Mouse (Mus musculus) embryo, embryonic 10 days (tissue): ENCODE measurements around the gene H1fnt.

Source experiments
- DNase-seq: peaks from one replicate; pipeline ENCODE4 v3.0.0-alpha.2; 2015; ENCODE audit warnings: low spot score

H1fnt gene

DNA sequence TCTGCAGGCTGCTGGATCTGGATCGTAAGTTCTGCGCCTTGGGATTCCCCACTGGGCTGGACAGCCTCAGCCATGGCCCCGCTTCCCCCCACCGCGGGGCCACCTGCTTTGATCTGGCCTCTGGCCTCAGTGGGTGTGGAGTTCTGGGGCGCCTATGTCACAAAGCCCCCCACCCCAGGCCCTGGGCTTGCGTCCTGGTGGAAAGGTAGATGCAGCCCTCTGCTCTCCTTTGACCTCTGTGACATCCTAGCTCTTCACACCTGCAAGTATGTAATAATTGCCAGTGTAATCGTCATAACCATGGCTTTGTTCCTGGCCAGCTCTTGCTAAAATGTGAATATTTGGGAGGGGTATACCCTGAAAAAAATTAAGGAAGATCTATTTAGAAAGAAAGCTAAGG lies at the start of gene H1fnt:
Gene H1fnt, minus strand, starts transcription at position 101 of the 400 bp plus-strand sequence.
- no peak for DNase-seq

- DNase-seq, result peak; percentile 23
These were observed 38.8 kb upstream of the H1fnt start, which contains the start of gene Zfp641 for GRCm38 (mm10) chr15:98295628-98296551. Gene Zfp641 (minus strand): TSS chr15:98296161.

- DNase-seq, result no peak
These were observed 36.6 kb upstream of the H1fnt start for GRCm38 (mm10) chr15:98293651-98294050.

GRCm38 (mm10) chr15:98288566-98288965 lies 31.5 kb upstream of the H1fnt start:
- no peak for DNase-seq

DNA sequence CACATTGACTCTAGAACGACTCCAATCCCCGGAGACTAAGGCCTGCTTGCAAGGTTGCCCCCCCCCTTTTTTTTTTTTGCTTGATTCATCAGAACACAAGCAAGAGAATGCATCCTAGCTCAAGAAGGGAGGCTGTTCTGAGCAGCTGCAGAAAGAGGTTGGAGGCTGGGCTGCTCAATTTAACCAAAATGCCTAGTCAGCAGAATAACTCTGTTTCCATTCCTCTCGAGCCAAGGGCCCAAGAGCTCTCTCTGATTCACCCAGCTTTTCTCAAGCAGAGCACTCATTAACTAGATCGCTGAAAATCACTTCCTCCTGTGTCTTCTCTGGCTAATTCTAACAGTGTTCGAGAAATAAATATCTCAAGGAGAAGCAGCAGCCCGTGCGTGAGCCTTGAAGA lies 29.3 kb upstream of the H1fnt start:
- DNase-seq, result no peak

- no peak for DNase-seq
These were observed 683 bp upstream of the H1fnt start for GRCm38 (mm10) chr15:98257776-98258175.

- no peak for DNase-seq
These were observed 822 bp downstream of the H1fnt start for GRCm38 (mm10) chr15:98256271-98256670.

DNA sequence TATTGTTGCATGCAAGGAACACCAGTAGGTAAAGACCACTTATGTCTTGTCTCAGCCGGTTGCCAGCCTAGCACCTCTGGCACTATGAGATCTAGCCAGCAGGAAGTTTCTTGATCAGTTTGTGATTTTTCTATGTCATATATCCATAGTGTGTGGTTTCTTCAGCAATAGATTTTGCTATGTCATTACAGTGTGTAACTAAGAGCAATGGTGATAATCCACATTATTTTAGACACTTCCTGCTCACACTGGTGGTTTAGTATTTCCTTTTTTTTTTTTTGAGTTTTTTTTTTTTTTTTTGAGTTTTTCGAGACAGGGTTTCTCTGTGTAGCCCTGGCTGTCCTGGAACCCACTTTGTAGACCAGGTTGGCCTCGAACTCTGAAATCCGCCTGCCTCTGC lies 21.7 kb downstream of the H1fnt start:
- no peak for DNase-seq

DNA sequence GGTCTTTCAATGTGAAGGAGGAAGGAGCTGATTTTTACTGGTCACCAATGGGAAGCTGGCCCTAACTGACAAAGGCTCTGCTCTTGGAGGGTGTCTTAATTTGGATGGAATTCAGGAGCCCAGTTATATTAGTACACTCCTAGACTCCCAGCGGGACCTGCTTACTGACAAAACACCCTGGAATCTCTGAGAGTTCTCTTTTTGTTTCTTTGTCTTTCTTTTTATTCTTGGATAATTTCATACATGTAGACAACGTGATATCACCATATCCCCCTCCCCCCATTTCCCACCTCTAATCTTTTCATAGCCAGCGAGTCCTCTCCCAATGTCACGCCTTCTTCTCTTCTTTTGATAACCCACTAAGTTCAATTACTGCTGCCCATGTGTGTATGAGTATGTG lies 22.7 kb downstream of the H1fnt start, which contains the start of gene Olfr286:
Gene Olfr286, minus strand, starts transcription at position 101 of the 400 bp plus-strand sequence.
- no peak for DNase-seq

DNA sequence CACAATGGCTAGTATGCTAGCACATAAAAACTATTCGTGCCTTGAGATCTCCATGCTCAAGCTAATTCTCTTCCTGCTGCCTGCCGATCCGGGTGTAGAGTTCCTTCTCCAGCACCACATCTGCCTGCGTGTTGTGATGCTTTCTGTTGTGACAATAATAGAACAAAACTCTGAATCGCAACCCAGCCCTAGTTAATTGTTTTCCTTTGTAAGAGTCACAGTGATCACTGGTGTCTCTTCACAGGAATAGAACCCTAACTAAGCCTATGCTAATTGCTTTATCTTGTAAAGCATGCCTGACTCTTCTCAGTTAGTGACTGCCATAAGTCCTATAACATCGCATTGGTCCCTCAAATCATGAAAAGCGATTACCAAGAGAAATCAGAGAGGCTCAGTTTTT lies 31.0 kb downstream of the H1fnt start:
- DNase-seq, result no peak

DNA sequence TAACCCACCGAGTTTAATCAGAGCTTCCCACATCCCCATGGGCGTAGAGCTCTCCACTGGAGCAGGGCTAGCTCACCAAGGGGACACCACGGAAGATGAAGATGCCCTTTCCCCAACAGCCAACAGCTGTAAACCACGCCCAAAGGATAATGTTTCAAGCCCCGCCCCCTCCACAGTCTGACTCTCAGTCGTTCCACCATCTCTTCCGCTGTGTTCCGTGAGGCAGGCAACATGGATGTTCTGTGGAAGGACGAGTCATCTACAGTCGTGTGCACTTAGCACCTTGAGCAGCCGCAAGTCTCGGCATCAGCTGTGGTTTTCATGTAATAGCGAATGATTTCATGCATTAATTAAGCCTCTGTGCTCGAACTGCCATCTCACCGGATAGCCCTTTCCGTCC lies 31.5 kb downstream of the H1fnt start:
- DNase-seq, result peak; percentile 22

DNA sequence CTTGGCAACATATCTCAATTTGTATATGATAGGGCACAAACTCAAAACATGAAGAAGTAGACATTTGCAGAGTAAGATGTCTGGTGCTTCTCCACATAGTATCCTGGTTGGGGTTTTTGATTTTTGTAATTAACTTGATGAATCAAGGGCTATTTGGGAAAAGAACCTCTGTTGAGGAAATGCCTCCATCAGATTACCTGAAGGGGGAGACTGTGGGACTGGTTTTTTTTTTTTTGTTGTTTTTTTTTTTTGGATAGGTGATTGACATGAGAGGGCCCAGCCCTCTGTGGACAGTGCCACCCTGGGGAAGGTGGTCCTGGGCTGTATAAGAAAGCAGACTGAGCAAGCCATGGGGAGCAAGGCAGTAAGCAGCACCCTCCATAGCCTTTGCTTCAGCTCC lies 34.7 kb downstream of the H1fnt start:
- no peak for DNase-seq

- DNase-seq, result no peak
These were observed 36.2 kb downstream of the H1fnt start, which contains the start of the genes Gm44579 and Olfr287 for GRCm38 (mm10) chr15:98220877-98221276. Gene Gm44579 (minus strand): TSS chr15:98220977. Gene Olfr287 (minus strand): TSS chr15:98221056.

DNA sequence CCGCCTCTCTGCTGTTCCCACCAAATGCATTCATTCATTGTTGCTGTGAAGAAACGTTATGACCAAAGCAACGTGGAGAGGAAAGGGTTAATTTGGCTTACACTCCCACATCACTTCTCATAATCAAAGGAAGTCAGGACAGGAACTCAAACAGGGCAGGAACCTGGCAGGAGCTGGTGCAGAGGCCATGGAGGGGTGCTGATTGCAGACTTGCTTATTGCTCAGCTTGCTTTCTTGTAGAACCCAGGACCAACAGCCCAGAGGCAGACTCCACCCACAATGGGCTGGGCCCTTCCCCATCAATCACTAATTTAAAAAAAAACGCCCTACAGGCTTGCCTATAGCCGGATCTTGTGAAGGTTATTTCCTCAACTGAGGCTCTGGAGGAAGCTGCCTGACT lies 43.0 kb downstream of the H1fnt start:
- DNase-seq, result no peak

DNA sequence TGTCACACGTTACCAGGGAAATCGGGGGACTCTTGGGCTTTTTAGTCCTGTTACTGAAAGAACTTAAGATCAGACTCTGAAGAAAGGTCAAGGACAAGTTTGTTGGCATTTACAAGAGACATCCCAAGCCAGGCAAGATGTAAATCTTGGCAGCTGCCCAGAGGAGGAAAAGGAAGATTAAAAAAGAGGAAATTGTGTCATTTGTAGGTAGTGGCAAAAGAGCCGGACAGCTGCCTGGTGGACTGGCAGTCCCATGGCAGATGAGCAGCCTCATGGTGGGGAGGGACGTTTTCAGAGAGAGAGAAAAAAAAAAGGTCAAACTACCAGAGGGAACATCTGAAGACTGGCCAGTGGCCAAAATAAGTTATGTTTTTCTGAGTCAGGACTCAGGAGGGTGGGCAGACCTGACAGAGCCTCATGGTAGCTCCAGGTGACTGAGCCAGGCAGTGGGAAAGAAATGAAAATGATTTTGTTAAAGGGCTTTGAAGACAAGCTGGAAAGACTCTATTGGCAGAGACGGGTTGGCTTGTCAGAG lies 43.7 kb downstream of the H1fnt start:
- DNase-seq, result no peak

GRCm38 (mm10) chr15:98209676-98210075 lies 47.4 kb downstream of the H1fnt start:
- no peak for DNase-seq
